Mouse (Mus musculus) spleen, adult 2 months (tissue): Measurements from ENCODE around the gene Tmem242.

Experiments used
- CTCF ChIP-seq: fragments of 200-500 bp; IDR thresholded peaks from 2 replicates; pipeline ENCODE4 v1.5.1; 2011; ENCODE audit warnings: mild to moderate bottlenecking, inconsistent platforms; ENCODE audit not compliant: insufficient read depth, insufficient read length, insufficient replicate concordance; ENCODE audit errors: extremely low read depth
- POLR2A ChIP-seq: fragments of 200-500 bp; IDR thresholded peaks from 2 replicates; pipeline ENCODE4 v1.6.1; 2011; ENCODE audit warnings: low read depth, low read length, inconsistent platforms

- peak; percentile 85 for TF ChIP-seq CTCF
- TF ChIP-seq POLR2A: no peak
These were observed 38.0 kb downstream of the Tmem242 start for GRCm38 (mm10) chr17:5402069-5402468.
